ENCODE assay signal across 8 mouse cellular contexts in the genomic region with DNA sequence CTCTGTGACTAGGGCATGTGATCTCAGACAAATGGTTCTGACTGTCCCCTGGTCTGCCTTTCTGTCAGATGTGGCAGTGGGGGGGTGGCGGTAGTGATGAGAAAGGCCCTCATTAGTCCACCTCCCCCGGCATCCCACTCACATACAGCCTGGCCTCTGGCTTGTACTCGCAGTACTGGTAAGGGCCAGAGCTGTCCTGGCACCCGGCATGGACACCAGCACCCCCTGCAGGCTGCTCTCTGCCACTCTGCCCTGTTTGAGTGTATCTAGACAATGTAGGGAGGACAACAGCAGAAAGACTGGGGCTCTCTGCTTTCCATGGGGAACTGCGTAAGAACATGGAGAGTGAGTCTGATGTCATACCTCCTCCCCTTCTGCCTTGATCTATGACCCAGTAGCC. TPM values are rescaled to one million over a fixed set of nuclear protein-coding genes. Genes with fewer than 3 reads are reported as not detected.
DNase-seq lines count a peak whose midpoint lies in the region; ATAC-seq lines count a peak whose summit lies in the region.
"Had no signal": no experiment of that assay in that cellular context is flagged by ENCODE, and none has a peak within 500 bp of the region (broad histone marks: within the 10 kb centered on the region; RNA-seq: fewer than 3 reads in every experiment).

No protein-coding gene starts in this region.

- H3K4me2 ChIP-seq in kidney, embryonic 14.5 days (replicated peaks; ENCODE audit: low read depth, low read length): no peak overlapping the region
- H3K4me2 ChIP-seq: neural tube, embryonic 12.5 days had no signal

- WGBS in kidney, embryonic 14.5 days: 84% methylated on average over 5 of the region's 5 CpGs

- peak; percentile 11 for DNase-seq in kidney, adult 11 months
- DNase-seq in A20 (ENCODE audit: low read depth, low spot score): peak; percentile 49
- DNase-seq in ES-CJ7 (ENCODE audit: low read depth, low spot score): peak; percentile 58
- DNase-seq in lung, postnatal 14 days: peak; percentile 28
- no peak for DNase-seq in heart, adult 8-10 months (ENCODE audit: low spot score)

- H3K9me3 ChIP-seq in kidney, embryonic 14.5 days (ENCODE audit: control insufficient read depth, low read length): peaks cover 4% of the 10 kb centered on the region; the same call in 1 of the 2 replicates

- no peak overlapping the region for H3K4me3 ChIP-seq in kidney, embryonic 14.5 days (ENCODE audit: low read length)
- H3K4me3 ChIP-seq: neural tube, embryonic 12.5 days had no signal

- no peaks in the 10 kb centered on the region for H3K36me3 ChIP-seq in kidney, embryonic 14.5 days (ENCODE audit: control insufficient read depth, insufficient read depth, low read length)
- H3K36me3 ChIP-seq: neural tube, embryonic 12.5 days had no signal

- no peaks in the 10 kb centered on the region for H3K4me1 ChIP-seq in kidney, embryonic 14.5 days (ENCODE audit: control insufficient read depth, insufficient read depth, low read length)
- H3K4me1 ChIP-seq: neural tube, embryonic 12.5 days had no signal

- ATAC-seq in kidney, embryonic 14.5 days (ENCODE audit: low FRiP score, low TSS enrichment): no peak
- no peak for ATAC-seq in activated CD4-positive, CD25-positive, alpha-beta regulatory T cell, adult 4 months

- no peak overlapping the region for H3K27ac ChIP-seq in kidney, embryonic 14.5 days (ENCODE audit: low read depth, low read length)
- H3K27ac ChIP-seq: neural tube, embryonic 12.5 days had no signal

- H3K27me3 ChIP-seq in kidney, embryonic 14.5 days (ENCODE audit: control insufficient read depth, insufficient read depth, low read length): no peaks in the 10 kb centered on the region
- H3K27me3 ChIP-seq: neural tube, embryonic 12.5 days had no signal

- no peak overlapping the region for H3K9ac ChIP-seq in kidney, embryonic 14.5 days (ENCODE audit: low read depth, low read length)
- H3K9ac ChIP-seq: neural tube, embryonic 12.5 days had no signal

RNA-seq across cellular contexts. Expression of gene Wdr66, which starts 36.2 kb away (rescaled TPM):
- polyA plus RNA-seq in kidney, embryonic 14.5 days (2014; fragmentation: Nextera tagmentation; extraction: Ambion mirVana): 2.2 and 2.7 TPM in 2 replicates
- under 1 TPM; 0.65 to 0.82 (median 0.73) TPM for total RNA-seq in heart, adult 8-10 months (2022)
- 1 to 10 TPM in 1 of 2 experiments, under 1 TPM in 1; 0.54 to 1.4 TPM for polyA plus RNA-seq in activated CD4-positive, CD25-positive, alpha-beta regulatory T cell, adult 4 months (2017; shearing (Covaris generic))

RNA-seq across cellular contexts. Expression of gene Bcl7a, which starts 55.6 kb away (rescaled TPM):
- polyA plus RNA-seq in kidney, embryonic 14.5 days (2014; fragmentation: Nextera tagmentation; extraction: Ambion mirVana): 39.4 and 43.2 TPM in 2 replicates
- 10 to 100 TPM in 1 of 4 experiments, 1 to 10 TPM in 3; 8.7 to 12.5 (median 9.4) TPM for total RNA-seq in heart, adult 8-10 months (2022)
- polyA plus RNA-seq in activated CD4-positive, CD25-positive, alpha-beta regulatory T cell, adult 4 months (2017; shearing (Covaris generic)): 1 to 10 TPM; 5.3 to 6.0 TPM
